Mouse (Mus musculus) megakaryocyte, embryonic 14.5 days (primary cell): ENCODE measurements around the gene Rabgef1.

Experiments
- FLI1 ChIP-seq: IDR thresholded peaks from 2 replicates; pipeline ENCODE4 v1.6.1; 2012; ENCODE audit warnings: low read length, inconsistent platforms, mixed read lengths
- GATA1 ChIP-seq: IDR thresholded peaks from 3 replicates; pipeline ENCODE4 v1.6.1; 2012; ENCODE audit warnings: mixed read lengths, low read length, inconsistent platforms, borderline replicate concordance

DNA sequence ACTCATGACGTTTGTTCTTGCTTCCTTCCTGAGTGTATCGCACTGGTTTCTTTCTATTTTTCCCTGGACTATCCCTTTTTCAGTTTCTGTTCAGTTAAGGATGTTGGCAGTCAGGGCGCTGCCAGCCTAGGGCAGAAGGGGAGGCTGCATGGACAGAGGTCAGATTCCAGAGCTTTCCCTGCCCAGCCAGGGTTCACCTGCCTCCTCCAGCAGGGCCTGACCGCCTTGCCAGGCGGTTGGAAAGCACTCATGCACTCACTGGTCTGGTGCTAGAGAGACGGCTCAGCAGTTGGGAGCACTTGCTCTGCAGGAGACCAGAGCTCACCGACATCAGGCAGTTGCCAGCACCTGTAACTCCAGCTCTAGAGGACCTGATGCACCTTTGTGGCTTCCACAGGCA, 67.6 kb downstream of the Rabgef1 start:
- TF ChIP-seq GATA1 (no peak), FLI1 (no peak)
